Mouse (Mus musculus) E14TG2a.4 (cell line): ENCODE data around the gene Dync2li1.

Source experiments
- CTCF ChIP-seq: conservative IDR thresholded peaks from 2 replicates; pipeline ENCODE4 v1.5.1; 2014; ENCODE audit warnings: low read length
- NANOG ChIP-seq: IDR thresholded peaks from 2 replicates; pipeline ENCODE4 v1.6.1; 2014; ENCODE audit warnings: borderline replicate concordance, low read length, mixed read lengths

DNA sequence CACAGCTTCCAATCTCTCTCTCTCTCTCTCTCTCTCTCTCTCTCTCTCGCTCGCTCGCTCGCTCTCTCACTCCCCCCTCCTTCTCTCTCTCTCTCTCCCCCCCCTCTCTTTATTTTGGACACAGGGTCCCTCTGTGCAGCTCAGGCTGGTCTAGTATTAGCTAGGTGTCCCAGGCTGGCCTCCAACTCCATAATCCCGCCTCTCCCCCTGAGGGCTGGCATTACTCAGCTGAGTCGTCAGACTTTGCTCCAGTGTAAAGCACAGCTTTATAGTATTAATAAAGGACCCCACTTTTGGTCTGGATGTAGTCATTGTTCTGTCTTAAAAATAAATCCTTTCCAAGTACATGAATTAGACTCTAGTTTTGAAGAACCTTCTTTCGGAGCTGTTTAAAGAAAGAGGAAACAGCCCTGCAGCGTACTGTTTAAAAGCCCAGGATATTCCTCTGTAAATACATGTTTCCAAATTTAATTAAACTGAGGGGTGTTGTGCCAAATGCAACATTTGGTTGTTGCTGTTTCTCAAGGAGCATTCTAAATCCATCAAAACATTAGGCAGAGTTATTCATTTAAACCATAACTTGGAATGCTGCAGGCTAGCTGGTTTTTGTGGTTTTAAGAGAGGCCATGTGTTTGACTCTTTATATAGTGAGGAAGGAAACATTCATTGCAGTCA is 44.4 kb upstream of the Dync2li1 start:
- TF ChIP-seq CTCF (no peak), NANOG (no peak)
